Mouse (Mus musculus) CD4-positive, CD25-positive, alpha-beta regulatory T cell, adult 2 months (primary cell): Measurements from ENCODE around the gene Kcnj10.

Experiments used
- DNase-seq: peaks from one replicate; pipeline ENCODE4 v3.0.0-alpha.2; 2012; ENCODE audit warnings: low read depth, low spot score

The Kcnj10 gene

DNA sequence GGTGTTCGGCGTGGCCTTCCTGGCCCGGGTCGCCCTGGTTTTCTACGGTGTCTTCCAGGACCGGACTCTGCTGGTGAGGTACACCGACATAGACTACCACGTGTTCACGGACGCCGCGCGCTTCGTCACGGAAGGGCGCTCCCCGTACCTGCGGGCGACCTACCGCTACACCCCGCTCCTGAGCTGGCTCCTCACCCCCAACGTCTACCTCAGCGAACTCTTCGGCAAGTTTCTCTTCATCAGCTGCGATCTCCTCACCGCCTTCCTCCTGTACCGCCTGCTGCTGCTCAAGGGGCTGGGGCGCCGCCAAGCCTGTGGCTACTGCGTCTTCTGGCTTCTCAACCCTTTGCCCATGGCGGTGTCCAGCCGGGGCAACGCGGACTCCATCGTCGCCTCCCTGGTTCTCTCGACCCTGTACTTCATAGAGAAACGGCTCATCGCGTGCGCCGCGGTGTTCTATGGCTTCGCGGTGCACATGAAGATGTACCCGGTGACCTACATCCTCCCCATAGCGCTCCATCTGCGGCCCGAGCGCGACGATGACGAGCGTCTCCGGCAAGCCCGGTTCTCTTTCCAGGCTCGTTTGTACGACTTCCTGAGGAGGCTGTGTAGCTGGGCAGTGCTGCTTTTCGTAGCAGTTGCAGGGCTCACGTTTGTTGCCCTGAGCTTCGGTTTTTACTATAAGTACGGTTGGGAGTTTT, 35.9 kb downstream of the Kcnj10 start:
- DNase-seq = peak; percentile 71

DNA sequence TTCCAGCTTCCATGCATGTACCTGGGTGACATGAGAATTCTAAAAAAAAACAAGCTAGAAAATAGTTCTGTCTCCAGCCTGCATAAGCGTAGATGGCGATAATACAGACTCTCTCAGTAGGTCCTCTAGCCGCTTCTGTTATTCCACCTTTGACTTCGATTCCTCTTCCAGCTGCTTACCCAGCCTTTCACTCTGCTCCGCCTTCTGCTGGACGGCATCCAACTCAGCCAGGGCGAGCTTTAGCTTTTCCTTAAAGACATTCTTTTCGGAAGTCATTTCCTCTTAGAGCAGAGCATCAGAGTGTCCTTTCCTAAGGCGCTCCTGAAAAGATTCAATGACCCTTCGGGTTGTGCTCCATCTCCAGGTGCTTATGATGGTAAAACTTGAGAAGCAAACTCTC, 39.1 kb downstream of the Kcnj10 start:
- no peak for DNase-seq

GRCm38 (mm10) chr1:172382090-172382489, 41.1 kb downstream of the Kcnj10 start:
- no peak for DNase-seq

DNA sequence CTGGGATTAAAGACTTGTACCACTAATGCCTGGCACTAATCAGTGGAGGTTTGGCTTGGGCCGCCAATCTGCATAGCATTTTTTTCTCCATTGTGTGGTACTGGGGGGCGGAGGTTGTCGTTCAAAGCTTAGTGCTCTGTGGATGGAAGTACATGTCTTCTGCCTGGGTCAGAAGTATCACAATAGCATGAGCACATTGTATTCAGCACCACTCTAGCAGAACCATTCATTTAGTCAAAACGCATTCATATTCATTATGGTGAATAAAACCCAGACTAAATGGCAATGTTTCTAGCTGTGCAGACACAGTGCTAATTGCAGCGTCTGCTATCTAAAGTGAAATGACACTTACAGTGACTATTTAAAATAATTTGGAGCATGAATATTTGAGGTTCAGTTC, 46.2 kb downstream of the Kcnj10 start:
- no peak for DNase-seq

DNA sequence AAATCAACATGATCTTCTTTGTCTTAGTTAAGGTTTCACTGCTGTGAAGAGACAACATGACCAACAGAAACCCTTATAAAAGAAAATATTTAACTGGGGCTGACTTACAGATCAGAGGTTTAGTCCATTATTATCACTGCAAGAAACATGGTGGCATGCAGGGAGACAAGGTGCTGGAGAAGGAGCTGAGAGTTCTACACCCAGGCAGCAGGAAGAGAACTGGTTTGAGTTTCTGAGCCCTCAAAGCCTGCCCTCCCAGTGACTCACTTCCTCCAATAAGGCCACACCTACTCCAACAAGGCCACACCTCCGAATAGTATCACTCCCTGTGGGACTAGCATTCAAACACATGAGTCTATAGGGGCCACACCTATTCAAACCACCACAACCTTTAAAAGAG, 49.8 kb downstream of the Kcnj10 start:
- peak; percentile 49 for DNase-seq

DNA sequence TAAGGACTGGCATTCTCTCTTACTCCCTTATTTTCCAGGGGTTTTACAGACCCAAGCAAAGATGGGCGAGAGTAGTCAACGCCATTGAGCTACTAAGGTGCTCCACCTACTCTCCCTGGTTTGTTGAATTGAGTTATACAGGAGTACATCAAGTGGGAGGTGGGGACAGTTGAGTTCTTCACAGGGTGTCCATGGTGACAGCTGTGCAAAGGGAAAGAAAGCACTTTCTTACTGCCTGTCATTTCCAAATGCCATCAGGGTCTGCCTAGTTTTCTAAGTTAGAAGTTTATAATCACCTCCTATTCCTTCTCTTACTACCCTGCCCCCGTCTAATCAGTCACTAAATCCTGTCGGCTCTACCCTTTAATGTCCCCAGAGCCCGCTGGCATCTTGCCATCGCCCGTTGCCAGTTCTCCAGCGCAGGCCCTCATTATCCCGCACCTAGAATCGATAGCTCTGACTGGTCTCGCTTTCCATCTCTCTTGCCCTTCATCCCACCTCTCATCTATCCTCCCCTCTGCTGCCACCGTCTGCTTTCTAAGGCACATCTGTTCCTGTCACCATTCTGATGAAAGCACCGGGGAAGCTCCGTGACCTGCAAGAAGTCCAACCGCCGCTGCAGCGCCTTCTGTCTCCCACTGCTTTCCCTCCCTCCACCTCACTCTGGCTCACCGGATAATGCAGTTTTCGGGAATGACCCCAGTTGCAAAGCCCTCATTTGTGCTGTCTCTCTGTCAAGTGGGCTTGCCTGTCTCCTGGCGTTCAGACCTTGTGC, 51.0 kb downstream of the Kcnj10 start:
- no peak for DNase-seq

DNA sequence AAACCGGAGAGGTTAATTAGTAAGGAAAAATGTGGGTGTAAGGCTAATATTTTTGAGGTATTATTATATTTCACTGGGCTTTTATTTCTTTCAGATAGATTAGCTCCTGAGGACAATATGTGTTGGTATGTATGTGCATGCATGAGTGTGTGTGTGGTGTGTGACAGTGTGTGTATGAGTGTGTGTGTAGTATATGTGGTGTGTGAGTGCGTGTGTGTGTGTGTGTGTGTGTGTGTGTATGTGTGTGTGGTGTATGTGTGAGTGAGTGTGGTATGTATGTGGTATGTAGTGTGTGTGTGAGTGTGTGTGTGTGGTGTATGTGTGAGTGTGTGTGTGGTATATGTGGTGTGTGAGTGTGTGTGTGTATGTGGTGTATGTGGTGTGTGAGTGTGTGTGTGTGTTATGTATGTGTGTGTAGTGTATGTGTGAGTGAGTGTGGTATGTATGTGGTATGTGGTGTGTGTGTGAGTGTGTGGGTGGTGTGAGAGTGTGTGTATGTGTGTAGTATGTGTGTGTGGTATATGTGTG, 51.7 kb downstream of the Kcnj10 start:
- DNase-seq = no peak

GRCm38 (mm10) chr1:172393739-172394138, 52.7 kb downstream of the Kcnj10 start:
- DNase-seq = no peak

DNA sequence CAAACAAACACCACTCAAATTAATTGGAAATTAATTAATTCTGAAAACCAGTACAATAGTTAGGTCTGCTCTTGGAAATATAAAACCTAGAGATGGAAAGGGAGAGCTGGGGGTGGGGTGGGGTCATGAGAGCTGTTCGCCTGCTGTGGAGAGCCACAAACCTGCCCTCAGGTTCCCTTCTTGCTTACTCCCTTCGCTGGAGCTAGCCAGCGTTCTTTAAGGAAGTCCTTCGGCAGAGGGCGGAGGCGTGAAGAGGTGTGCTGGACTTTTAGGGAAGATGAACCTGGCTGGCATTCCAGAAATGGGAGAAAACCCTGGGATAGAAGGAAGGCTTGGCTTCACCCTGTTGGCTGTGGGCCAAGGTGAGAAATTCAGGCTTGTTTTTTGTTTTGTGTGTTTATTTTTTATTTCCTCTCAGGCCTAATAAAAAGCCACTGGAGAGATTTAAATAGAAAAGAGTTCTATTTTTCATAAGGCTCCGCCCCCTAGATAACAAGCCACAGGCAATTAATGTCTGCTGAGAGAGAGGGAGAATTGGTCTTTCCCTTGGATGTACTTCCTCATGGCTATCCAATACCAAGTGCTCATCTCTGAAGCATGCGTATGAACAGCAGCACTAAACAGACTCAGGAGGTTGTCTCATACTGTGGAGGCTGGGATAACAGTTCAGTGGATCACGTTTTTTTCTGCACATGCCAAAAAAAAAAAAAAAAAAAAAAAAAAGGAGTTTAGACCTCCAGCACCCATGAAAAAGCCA, 56.2 kb downstream of the Kcnj10 start:
- no peak for DNase-seq

GRCm38 (mm10) chr1:172406077-172406706, 65.2 kb downstream of the Kcnj10 start:
- DNase-seq = no peak

DNA sequence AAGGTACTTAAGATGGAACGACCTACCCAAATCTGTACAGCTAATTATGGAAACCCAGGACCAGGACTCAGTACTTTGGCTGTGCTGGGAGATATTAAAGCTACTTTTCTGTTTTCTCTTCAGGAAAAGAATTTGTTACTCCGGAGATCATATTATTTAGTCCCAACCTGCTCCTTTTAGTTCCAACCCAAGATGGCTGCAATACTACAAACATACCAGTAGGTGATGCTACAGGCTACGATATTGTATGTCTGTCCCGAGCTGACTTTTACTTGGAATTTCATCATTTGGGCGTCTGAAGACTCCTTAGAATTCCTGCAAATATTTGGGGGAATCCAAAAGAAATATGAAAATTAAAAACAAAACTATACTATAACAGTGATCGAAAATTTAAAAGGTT, 68.0 kb downstream of the Kcnj10 start:
- DNase-seq = peak; percentile 64

DNA sequence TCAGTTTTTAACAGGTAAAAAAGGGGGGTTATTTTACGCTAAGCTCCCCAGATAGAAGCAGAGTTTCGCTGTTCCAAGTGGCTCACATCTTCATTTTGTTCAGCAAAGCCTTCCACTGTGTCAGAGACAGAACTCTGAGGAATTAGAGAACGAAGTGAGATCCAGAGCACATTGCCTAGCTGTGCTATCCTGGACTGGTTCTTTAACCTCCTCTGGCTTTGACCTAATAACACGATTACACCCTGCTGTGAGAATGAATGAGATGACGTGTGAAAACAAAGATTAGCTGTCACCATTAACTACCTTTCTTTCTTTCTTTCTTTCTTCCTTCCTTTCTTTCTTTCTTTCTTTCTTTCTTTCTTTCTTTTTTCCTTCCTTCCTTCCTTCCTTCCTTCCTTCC, 68.4 kb downstream of the Kcnj10 start:
- DNase-seq = peak; percentile 8

DNA sequence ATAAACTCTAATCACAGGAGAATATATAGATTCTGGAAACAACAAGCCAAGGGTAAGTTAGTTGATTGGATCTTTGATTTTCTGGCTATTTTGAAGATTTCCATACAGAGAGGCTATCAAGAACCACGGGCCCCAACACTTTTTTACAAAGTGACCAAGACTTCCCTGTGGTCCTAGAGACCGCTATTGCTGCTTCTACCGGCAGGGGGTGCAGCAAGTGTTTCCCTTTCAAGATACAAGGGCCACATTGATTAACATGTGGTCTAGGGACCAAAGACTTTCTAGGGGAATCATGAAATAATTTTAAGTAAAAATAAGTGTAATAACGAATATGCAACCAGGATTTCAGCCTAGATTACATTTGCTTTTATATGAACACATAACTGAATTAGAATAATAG, 69.8 kb downstream of the Kcnj10 start:
- DNase-seq = peak; percentile 77

DNA sequence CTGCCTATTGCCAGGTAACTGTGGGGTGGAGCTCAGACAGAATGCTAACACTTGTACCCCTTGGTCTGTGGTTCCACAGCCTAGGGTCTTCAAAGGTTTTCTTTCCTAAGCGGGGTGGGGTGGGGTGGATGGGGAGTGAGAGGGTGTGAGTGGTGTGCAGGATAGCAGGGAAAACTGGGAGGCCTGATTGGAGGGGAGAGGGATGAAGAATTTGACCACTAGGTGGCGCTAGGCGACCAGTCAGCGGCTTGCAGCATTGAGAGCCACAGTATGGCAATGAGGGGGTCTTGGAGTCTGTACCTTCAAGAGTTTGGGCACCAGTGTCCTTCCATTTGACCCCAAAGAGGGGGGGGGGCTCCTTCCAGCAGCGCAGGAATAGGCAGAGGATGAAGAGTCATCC, 71.2 kb downstream of the Kcnj10 start:
- peak; percentile 84 for DNase-seq

DNA sequence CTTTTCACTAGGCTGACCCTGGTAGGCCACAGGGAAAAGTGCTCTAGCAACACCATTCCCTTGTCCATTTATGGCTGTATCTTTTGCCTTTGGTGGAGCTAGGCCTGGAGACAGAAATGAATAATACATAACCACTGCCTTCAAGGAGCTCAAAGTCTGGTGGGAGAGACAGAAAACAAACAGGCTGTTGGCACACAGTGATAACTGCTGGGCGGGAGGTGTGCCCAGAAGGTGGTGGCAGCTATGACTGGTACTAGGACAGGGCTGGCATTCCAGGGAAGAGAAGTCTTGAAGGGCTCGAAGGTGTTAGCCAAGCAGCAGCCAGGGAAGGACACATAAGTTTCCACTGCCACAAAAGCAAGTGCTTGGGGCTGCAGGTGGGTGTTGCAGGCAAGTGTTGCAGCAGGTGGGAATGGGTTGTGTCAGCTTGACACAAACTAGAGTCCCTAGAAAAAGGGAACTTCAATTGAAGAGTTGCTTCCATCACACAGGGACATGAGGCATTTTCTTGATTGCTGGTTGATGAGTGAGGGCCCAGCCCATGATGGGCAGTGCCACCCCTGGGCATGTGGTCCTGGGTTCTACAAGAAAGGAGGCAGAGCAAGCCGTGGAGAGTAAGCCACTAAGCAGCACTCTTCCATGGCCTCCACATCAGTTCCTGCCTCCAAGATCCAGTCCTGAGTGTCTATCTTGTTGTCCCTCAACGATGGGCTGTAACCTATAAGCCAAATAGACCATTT, 72.7 kb downstream of the Kcnj10 start:
- no peak for DNase-seq

GRCm38 (mm10) chr1:172414231-172414585, 73.2 kb downstream of the Kcnj10 start:
- no peak for DNase-seq

GRCm38 (mm10) chr1:172415061-172415460, 74.1 kb downstream of the Kcnj10 start:
- DNase-seq = no peak

GRCm38 (mm10) chr1:172418173-172418572, 77.2 kb downstream of the Kcnj10 start:
- no peak for DNase-seq

DNA sequence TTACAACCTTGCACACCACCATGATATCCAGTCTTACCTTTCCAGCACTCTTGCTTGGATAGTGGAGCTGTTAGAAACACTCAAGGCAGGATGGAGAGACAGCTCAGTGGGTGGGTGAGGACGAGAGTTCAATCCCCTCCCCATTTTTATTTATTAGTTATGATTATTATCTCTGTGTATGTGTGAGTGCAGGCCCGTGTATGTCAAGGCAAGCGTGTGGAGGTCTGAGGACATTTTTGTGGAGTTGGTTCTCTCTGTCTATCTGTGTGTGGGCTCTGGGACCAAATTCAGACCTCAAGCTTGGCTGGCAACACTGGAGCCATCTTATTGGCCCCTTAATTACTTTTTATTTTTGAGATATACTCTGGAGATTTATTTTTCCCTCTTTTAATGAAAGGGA, 77.6 kb downstream of the Kcnj10 start:
- DNase-seq = no peak

GRCm38 (mm10) chr1:172420181-172420580, 79.2 kb downstream of the Kcnj10 start:
- no peak for DNase-seq

DNA sequence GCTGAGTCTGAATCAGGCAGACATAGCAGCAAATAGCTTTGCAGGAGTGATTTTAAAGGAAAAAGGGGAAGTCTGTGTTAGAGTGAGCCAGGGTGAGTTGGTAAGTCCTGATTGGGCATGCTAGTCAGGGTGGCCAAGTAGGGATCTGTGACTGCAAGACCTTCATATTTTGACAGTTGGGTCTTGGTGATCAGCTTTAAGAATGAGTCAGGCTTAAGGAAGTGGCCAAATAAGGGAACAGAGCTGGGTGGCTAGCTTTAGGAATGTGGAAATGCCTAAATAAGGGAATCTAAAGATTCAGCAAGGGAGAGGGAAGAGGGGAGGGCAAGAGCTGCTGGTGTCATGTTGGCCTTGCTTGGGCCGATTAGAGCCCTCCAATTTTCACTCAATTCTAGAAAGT, 82.4 kb downstream of the Kcnj10 start:
- no peak for DNase-seq
